Mouse (Mus musculus) cerebellum, adult (tissue): ENCODE results near the gene Tbc1d19.

Experiments used
- ATAC-seq: cut with Nextera tagmentation; 2 replicates; pipeline ENCODE4 v1.9.2; 2017; ENCODE audit warnings: mild to moderate bottlenecking, moderate library complexity, mixed read lengths; ENCODE audit not compliant: insufficient number of reproducible peaks, low FRiP score, low TSS enrichment

Gene Tbc1d19

DNA sequence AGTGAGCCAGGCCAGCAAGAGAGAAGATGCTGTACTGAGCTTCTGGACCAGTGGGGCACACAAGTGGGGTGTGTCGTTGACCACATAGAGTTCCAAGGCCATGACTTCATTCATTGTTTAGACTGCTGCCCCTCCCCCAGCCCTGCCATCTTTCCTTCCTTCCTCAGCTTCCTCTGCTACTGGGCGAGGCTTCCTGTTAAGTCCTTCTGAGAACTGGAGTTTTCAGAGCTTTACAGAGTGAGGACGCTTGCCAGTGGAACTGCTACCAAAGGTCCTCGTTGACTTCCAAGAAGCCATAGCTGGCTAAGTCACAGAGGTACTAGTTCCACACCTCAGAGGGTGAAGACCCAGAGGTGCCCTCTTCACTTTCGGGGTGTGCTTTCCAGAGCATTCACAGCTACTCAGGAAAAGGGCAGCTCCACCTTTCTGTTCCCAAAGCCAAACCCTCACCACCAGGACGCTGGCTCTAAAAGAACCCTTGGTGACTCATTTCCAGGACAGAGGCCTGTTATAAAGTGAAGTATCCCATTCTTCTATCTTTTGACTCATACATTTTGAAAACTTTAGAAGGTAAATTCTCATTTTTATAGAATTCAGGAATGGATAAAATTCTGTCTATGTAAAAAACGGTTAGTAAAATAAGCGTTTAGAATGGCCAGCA lies 139.3 kb downstream of the Tbc1d19 start:
- no peak for ATAC-seq

DNA sequence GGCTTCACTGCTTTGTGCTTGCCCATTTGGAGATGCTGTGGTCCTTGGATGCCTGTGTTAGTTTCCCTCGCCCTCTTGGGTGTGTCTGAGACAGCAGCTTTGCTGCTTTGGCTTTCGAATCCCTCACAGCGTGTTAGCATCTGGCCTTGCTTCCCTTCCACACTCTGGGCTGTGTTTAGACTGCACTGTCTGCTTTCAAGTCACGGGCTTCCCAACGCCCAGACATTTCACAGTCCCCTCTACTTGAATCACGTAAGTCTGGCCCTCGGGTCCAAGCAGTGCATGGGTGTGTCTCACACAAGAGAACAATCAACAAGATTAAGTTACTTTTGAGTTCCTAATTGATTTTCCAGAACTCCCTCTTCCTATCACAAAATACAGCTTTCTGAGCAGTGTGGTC lies 140.8 kb downstream of the Tbc1d19 start:
- ATAC-seq = no peak

DNA sequence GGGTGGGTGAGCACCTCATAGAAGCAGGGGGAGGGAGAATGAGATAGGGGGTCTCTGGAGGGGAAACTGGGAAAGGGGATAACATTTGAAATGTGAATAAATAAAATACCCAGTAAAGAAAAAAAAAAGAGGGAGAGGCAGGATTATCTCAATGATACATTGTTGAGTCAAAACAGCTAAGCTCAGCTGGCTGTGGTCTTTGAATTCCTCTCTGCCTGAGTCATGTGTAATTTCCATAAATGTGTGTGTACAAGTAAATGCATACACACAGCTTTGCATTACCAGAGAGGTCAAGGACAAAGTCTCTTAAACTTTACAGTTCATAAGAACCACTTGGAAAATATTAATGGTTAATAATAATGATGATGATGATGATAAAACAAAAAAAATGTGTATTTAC lies 143.8 kb downstream of the Tbc1d19 start:
- no peak for ATAC-seq
